Mouse (Mus musculus) heart, postnatal 36 days (tissue): ENCODE results near the gene Pigr. TPM values are rescaled to one million over a fixed set of nuclear protein-coding genes. Genes with fewer than 3 reads are reported as not detected.

ENCODE experiments used
- DNase-seq, 2 experiments: peaks; one replicate each; pipeline ENCODE4 v3.0.0; 2021 to 2022
- intact Hi-C: fragments of 180-260 bp; cut with DNase I; formaldehyde crosslinking; loops from one replicate; pipeline ENCODE4 v1.15.1; 2025
- total RNA-seq, 2 experiments: library from RNA; stranded (reverse); gene quantifications; 2 replicates each; pipeline ENCODE4 v1.2.3; 2021

Gene Pigr
- not detected for total RNA-seq

DNA sequence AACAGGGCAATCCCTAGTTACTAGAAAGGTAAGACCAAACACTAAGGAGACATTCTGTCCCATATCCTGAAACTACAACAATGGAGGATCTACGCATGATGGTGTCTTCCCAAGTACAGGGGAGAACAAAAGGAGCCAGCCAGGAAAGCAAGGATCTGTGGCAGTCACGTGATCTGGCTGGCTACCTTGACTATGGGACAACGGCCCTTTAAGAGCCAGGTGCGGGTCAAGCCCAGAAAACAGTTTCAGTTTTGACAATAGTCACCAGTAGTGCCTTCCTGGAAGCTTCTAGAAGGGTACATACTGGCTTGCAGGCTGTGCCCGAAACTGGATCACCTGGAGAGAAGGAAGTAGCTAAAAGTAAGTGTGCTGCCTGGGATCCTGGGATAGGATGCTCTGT is at the start of gene Pigr:
TSS of gene Pigr (plus strand) at position 237 of the 400 bp plus-strand sequence.
- DNase-seq = no peak
- intact Hi-C loops = no loop called here

DNA sequence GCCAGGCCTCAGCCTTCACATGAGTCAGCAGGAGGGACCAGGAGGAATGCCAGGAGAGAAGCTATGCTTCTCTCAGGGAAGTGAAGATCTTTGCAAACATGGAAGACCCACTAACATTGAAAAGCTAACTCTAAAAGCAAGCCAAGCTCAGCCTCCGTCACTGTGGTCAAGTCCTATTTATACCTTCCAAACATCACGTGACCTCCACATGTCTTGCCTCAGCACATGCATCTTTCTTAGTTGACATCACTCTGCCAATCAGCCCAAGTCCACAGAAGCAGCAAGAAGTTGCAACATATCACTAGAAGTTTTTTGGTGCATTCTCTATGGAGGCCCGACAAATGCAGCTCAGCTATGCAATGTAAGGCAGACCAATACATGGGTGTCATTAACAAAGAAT is 46.6 kb upstream of the Pigr start:
- DNase-seq = no peak
- intact Hi-C loops = loop anchor here (5.0 to 10.0 kb wide), 2 partner anchors 88 to 205 kb away; no protein-coding TSS in a partner anchor

DNA sequence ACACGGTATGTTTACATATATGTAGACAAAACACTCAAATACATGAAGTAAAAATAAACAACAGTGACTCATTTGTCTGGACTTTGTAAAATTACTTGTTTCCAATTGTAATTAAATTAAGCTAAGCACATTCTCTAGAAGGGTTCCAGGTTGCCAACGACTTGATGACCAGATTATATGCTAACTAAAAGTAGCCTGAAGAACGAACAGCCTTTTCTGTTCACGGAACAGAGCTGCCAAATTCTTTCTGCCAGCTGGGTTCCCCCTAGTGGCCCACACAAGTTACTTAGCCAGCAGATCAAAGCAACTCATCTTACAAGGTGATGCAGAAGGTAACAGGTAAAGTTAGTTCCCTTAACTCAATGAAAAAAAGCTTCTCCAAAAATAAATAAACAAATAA is 42.4 kb upstream of the Pigr start:
- no peak for DNase-seq
- intact Hi-C loops = loop anchor here (2.0 to 10.0 kb wide), 3 partner anchors 92 to 235 kb away; no protein-coding TSS in a partner anchor

DNA sequence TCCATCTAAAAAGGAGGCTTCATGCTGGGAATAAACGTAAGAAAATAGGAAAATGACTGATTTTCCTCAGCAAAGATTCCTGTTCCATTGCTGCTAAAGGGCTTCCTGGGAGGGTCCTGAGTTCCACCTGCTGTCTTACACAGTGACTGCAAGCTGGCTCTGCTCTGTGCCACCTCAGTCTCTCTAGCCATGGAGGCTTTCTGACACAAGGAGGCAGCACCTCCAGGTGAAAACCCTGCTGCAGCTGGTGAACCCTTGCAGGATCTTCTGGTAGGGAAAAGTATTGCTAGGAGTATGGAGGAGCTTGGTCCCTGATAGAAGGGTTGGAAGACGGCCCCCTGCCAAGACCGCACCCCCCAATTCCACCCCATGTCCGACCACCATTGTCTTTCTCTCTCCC is 39.5 kb upstream of the Pigr start:
- no peak for DNase-seq
- intact Hi-C loops = loop anchor here (10.0 kb wide), 1 partner anchor 212 kb away; no protein-coding TSS in a partner anchor

DNA sequence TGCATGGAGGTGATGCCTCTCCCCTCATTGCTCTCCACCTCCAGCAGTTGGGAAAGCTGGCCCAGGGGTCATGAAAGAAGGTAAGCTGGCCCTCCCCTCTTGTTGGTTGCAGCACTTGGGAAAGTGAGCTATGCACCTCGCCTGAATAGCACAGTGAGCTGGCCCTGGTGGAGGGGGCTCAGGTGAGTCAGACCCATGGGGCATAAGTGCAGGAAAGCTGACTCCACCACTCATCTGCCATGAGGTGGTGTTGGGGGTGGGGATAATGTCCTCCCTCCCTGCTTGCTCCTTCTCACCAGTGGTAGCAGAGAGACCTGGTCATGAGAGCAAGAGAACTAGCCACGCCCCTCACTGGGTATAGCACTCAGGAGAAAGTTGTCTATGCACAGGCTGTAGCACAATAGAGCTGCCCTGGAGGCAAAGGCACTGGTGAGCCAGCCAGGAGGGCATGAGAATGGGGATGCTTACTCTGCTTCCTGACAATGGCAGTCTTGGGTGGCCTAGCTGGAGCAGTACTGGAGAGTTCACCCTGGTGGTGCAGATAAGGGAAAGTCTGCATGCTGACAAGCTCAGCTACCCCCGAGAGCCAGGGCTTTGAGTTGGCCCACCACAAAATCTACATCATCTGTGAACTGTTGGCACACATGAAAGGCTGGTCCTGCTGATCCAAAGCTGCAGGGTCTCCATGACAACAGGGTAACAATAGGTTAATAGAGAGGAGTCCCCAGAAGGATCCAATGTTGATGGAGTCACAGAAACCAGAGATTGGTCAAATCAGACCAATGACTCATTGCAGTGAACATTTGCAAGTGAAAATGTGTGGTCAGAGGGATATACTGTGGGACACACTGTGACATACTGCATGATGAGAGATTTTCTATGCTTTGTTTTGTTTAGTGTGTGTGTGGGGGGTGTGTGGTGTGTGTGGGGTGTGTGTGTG is 36.7 kb upstream of the Pigr start:
- no peak for DNase-seq
- intact Hi-C loops = loop anchor here (10.0 kb wide), 2 partner anchors 215 to 475 kb away; no protein-coding TSS in a partner anchor

DNA sequence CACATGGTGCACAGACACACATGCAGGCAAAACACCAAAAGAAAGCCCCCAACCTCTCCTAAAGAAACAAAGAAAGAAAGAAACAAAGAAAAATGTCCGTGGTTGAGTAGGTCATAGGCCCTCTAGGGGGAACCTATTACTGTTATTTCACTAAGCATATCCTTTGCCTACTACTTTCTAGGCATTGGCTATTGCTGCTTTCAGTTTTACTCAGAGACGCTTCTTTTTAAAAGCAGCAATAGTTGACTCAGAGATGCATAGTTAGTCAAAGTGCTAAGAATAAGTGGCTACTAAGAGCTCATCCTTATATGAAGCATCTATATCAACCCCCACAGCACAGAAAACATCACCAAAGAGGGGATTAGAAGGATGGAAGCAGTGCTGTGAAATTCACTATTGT is 31.2 kb upstream of the Pigr start:
- no peak for DNase-seq
- intact Hi-C loops = loop anchor here (10.0 kb wide), 1 partner anchor 469 kb away; no protein-coding TSS in a partner anchor

DNA sequence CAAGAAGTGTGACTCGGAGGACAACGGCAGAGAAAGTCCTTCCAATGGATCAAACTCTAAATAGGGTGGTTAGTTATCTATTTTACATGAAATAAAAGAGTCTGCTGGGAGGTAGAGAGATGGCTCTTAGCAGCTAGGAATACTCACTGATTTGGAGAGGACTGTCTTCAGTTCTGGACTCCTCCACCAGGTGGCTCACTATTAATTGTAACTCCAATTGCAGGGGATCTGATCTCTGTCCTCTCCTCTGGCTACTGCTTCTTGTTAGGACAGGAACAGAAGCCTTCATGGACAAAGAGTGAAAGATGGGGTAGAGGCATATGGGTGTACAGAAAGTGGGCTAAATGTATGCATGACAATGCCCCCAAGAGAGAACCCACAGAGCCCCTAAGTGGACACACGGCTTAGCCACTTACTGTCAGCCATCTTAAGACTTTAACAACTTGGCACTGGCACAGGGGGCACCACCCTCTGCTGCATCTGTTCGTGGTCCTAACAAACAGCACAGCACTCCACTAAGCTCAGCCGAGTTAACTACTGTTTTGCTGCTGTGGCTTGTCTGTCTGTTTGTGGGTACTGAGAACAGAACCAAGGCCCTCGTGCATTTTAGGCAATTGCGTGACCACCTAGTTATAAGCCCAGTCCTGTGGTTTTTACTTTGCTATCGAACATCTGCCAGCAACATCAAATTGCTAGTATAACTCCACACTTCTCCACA is 29.4 kb upstream of the Pigr start:
- peak in 1 of 2 experiments; percentile 38 for DNase-seq
- intact Hi-C loops = loop anchor here (10.0 kb wide), 1 partner anchor 468 kb away; no protein-coding TSS in a partner anchor

DNA sequence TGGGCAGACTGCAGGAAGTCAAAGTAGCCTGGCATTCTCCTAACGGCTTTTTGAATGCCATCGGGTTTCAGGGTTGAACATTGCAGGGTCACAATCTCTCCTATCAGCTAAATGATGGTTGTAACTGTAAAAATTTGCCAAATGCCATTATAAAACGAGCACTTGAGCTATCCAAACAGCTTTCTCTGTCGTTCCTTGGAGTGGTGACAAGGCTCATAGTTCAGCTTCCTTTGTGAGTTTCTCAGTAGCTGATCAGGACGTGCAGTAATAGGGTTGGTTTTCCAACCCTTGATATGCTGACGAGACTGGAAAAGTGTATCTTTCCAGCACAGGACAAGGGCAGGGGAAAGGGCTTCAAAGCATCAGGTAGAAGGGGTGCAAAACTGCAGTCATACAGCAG is 28.4 kb upstream of the Pigr start:
- intact Hi-C loops = loop anchor here (10.0 kb wide), 1 partner anchor 467 kb away; no protein-coding TSS in a partner anchor
- no peak for DNase-seq

DNA sequence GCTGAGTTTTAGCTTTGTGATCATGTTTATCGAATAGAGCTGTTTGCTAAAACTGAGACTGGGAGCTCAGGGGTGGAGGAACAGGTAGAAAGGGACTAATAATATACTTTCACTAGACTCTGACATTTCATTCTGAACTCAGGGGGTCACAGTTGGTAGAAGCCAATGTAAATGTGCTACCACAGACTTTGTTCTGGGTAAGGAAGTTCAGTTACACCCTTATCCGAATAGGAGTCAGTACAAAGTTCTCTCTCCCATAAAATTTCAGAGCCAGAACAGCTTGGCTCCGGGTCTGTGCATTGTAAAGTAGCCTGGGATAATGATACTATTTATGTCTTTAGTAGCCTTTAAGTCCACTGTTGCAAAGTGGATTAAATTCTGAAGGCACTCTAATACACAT is 27.9 kb upstream of the Pigr start:
- DNase-seq = no peak
- intact Hi-C loops = loop anchor here (10.0 kb wide), 1 partner anchor 466 kb away; no protein-coding TSS in a partner anchor

DNA sequence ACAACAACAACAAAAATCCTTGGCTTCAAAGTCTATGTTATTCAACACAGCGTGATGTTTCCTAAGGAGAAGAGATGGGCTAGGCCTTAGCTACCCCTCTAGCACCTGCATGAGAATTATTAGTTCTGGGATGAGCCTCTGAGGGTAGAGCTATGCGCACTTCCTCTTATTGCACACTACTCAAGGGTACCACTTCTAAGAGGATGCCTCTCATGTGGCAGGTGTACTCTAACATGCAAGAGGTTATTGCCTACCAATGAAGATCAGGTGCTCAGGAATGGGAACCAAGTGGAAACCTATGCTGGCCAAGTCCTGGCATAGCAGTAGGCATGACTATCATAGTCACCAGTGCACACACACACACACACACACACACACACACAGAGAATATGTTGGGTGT is 27.1 kb upstream of the Pigr start:
- DNase-seq = no peak
- intact Hi-C loops = loop anchor here (10.0 kb wide), 1 partner anchor 465 kb away; no protein-coding TSS in a partner anchor

DNA sequence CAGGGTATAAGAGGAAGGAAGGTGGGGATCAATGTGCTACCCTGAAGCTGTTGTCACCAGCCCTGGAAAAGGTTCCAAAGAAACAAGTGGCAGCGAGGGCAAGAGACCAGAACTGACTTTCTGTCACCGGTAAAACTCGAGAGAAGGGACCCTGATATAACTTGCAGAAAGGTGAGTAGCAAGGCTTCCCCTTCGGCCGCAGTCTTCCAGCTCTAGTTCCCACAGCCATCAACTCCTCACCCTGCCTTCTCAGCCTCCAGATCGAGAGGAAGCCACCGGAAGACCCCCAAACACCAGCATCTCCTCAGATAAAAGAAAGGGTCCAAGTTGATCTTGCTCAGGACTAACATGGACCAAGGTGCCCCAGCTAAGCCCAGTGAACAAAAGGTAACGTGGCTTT is 25.9 kb upstream of the Pigr start, which contains the start of gene Fcamr:
TSS of gene Fcamr (plus strand) at position 301 of the 400 bp plus-strand sequence.
- intact Hi-C loops = no loop called here
- no peak for DNase-seq

DNA sequence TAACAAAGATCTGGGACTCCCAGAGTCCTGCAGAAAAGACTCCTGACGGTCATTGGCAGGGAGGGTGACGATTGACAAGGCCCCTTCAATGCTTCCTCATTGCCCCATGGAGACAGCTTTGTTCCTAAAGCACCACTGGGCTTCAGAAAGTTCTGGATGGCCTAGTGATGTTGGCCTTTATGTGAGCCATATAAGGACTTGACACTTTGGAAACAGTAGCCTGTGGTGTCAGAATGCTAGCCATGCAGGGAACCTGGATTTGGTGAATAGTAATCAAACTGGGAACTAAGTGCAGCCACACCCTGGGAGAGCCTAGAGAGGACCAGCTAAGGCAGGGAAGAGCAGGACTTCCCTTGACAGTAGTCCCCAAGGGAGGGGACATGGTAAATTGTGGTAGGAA is 25.0 kb upstream of the Pigr start:
- DNase-seq = no peak
- intact Hi-C loops = no loop called here

DNA sequence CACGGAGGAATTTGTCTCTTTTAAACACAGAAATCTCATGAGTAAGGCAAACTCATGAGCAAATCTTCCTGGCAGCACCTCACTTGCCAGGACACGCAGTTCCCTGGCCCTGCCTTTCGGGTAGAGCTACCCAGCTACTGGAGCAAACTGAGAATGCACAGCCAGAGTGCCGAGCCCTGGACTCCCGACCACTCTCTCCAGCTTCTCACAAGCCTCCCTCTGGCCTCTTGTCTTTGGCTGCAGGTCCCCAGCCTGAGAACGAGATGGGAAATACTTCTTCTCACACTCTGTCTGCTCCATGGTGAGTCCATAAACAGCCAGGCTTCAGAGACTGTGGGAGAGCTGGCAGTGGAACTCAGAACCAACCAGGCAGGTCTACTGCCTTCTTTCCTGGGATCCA is 23.5 kb upstream of the Pigr start:
- no peak for DNase-seq
- intact Hi-C loops = no loop called here

DNA sequence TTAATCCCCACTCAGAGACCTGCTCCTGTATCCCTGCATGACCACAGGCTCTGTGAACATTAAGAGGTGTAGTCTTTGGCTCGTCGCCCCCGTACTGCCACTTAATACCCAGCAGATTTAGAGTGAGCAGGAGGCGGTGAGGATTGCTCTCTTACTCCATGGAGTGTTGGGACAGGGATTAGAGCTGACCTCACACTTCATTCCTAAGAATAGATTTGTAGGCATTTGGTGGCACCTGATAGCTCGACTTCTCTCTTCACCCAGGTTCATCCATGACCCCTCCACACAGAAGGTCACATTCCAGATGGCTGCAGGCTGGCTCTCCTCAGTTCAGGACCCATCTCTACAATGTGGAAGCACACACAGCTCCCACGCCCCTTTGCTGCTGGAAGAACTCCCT is 22.2 kb upstream of the Pigr start:
- no peak for DNase-seq
- intact Hi-C loops = no loop called here

DNA sequence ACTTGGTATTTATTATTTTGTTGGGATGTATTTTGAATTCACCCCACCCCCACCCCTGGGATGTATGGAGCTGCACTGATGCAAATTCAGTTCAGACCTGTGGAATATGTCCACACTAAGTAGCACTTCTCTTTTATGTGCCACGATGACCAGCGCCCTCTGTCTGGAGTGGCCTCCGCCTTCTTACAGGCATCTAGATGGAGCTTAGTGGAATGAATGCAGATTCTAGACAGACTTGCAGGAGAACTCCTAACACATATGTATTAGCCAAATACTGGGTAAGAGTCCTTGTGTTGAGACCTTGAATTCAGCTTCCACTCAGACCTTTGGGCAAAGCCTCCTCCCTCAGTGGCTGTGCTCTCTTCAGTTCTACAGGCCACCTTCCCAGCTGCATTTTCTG is 15.6 kb upstream of the Pigr start:
- intact Hi-C loops = no loop called here
- DNase-seq = no peak

DNA sequence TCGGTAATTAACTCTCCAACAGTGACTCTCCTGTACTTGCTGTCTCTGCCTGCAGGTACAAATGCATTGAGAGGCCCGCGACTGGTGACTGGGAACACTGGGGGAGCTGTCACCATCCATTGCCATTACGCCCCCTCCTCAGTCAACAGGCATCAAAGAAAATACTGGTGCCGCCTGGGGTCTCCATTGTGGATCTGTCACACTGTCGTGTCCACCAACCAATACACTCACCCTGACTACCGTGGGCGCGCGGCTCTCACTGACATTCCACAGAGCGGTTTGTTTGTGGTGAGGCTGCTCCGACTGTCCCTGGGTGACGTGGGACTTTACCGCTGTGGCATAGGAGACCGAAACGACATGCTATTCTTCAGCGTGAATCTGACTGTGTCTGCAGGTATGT is 15.2 kb upstream of the Pigr start:
- intact Hi-C loops = no loop called here
- DNase-seq = no peak

DNA sequence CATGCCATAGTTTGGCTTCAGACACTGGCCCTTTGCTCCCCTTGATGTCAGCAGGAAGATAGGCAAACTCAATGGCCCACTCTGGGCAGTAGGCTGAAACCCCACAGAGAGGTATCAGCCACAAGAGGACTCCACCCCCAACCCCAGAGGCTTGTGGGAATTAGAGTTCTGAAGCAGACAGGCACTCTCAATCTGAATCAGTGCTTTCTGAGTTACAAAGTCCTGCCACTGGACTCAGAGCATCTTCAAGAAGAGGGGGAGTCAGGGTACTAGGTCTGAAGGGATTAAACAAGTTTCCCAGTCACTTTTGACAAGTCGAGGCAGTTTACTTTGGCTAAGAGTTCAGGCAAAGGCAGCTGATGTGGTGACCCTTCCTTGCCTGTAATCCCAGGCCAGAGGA is 6.7 kb upstream of the Pigr start:
- DNase-seq = no peak
- intact Hi-C loops = no loop called here

DNA sequence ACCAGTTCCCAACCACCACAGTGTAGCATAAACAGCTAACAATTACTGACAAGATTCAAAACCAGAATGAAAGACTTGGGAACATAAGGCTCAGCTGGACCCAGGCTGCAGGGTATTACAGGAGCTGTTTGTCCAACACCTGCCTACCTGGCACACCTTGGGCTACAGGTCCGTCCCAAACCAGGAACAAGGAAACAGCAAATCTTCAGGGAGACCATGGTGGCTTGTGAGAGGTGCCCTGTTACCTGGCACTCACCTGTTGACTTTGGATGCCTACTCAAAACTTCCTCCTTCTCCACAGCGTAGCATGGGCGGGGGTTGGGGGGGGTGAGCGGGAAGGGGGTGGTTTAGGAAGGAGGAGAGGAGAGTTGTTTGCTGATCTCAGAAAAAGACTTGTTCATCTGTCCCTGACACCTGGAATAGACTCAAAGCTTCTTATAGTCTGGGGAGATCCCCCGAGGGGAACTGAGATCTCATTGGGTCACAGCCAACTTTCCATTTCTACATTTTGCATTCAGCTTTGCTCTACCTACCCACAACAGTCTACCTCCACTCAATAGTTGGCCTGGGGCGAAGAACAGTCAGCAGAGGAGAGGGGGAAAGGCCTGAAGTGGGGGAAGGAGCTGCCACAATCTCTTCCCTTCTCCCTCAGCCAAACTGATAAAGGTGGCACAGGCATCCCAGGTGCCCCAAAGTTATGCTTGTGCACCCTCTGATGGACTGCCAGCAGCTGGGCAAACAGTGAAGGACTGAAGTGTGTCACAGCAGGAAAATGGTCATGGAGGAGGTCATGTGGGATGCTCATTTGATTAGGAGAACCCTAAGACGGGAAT is 6.0 kb upstream of the Pigr start:
- no peak for DNase-seq
- intact Hi-C loops = no loop called here

DNA sequence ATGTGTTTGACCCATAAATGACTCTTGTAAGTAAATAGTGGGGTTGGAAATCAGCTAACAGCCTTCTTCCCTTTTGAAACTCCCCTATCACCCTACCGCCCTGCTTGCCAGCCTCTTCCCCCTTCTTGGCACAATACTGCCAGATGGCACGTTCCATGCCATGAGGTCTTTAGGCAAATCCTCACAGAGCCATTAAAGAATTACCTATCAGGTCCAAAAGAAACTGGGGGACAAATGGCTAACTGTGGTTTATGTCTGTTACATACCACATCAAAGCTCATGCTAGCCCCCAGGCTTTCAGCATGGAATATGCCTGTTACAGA is 5.4 kb upstream of the Pigr start:
- intact Hi-C loops = no loop called here
- no peak for DNase-seq

DNA sequence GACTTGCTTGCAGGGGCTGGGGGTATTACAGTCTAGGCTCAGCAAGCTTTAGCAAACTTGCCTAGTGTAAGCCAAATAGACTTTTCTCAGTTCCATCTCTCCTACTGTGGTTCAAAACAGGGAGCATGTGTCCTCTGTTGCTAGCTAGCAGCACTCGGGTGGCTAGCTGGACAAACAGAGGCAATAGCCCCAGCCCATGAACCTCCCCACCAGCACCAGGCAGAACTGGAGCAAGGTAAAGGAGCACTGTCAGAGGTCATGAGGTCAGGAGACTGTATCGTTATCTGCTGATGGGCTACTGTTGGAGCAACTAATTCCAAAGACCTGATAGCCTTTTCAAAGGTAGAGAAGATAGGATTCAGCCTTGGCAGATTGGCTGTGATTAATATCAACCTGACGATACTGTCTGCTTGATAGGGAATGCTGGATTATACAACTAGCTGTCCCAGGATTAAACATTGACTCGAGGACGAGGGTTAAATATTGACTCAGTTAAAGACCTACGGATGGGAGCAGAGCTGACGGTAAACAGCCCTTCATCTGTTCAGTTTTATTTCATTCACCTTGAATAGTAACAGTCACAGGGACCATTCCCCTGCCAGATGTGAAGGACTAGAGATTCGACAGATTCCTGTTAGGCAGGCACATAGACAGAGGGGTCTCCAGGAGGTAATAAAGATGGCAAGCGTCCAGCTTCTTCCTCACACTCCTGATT is 4.4 kb upstream of the Pigr start:
- intact Hi-C loops = no loop called here
- no peak for DNase-seq
